23 mouse cellular contexts compared by ENCODE assay signal in genomic region chr6:99729853-99730252, GRCm38 (mm10). TPM values are rescaled to one million over a fixed set of nuclear protein-coding genes. Genes with fewer than 3 reads are reported as not detected.
DNase-seq lines count a peak whose midpoint lies in the region; ATAC-seq lines count a peak whose summit lies in the region.
"Had no signal": no experiment of that assay in that cellular context is flagged by ENCODE, and none has a peak within 500 bp of the region (broad histone marks: within the 10 kb centered on the region; RNA-seq: fewer than 3 reads in every experiment).

No protein-coding gene starts in this region.

- intact Hi-C loops in heart, postnatal 14 days (cut with DNase I): no loop called here

- peak; percentile 42; the same call in 1 of the 2 replicates for ATAC-seq in megakaryocyte, adult 5-6 weeks (ENCODE audit: poor library complexity, severe bottlenecking)
- ATAC-seq: activated CD4-positive, CD25-positive, alpha-beta regulatory T cell, adult 4 months; forebrain, embryonic 14.5 days; forebrain, embryonic 16.5 days had no signal

- DNase-seq in heart, adult 11 months: peak; percentile 74
- DNase-seq in heart, postnatal 14 days: no peak
- DNase-seq in ES-CJ7 (ENCODE audit: low read depth, low spot score): peak; percentile 20
- no peak for DNase-seq in right cerebral cortex, postnatal 10 days (ENCODE audit: low spot score in 2 of 2)
- no peak for DNase-seq in cerebellum, adult 11-12 months
- DNase-seq: adrenal gland, adult 8-10 months; adrenal gland, postnatal 14 days; adrenal gland, postnatal 36 days; B cell, adult 2 months; cerebellum, adult 18-20 months; cerebellum, adult 8-10 months; cerebellum, adult 9-11 months; cerebellum, postnatal 14 days; cerebellum, postnatal 36 days; embryo, embryonic 11 days had no signal

RNA-seq across cellular contexts. Expression of gene Prok2, which starts 3.7 kb away (rescaled TPM):
- total RNA-seq in heart, postnatal 14 days (2021): not detected
- 4.7 and 6.3 TPM in 2 replicates for total RNA-seq in megakaryocyte, adult 5-6 weeks (2015)
- 0.59 and 0.73 TPM in 2 replicates for total RNA-seq in megakaryocyte, adult 5-6 weeks (2017)
- total RNA-seq: adrenal gland, adult 18-20 months; adrenal gland, adult 8-10 months; adrenal gland, postnatal 14 days; adrenal gland, postnatal 36 days; common myeloid progenitor, adult 5-6 weeks; ES-E14; MEL had no signal

RNA-seq across cellular contexts. Expression of gene Gpr27, which starts 37.4 kb away (rescaled TPM):
- total RNA-seq in heart, postnatal 14 days (2021): 1 to 10 TPM; 2.8 to 3.4 TPM
- total RNA-seq in megakaryocyte, adult 5-6 weeks (2015): 4.1 and 5.1 TPM in 2 replicates
- total RNA-seq in megakaryocyte, adult 5-6 weeks (2017): 4.2 and 4.7 TPM in 2 replicates
- total RNA-seq: common myeloid progenitor, adult 5-6 weeks; MEL had no signal

Comparison
In these comparisons a context has a peak if more than half of its experiments do, and no peak if none do; other contexts are left out.
1. DNase-seq: peak in heart, adult 11 months (single experiment) and ES-CJ7 (single experiment); none in heart, postnatal 14 days (0 of 2), right cerebral cortex, postnatal 10 days (0 of 2) and cerebellum, adult 11-12 months (single experiment).